Mouse (Mus musculus) mouse trophoblast stem cell (cell line): ENCODE measurements around the gene Ppip5k2.

Experiments
- in situ Hi-C, 2 experiments: fragments of 300-500 bp; cut with MseI, MboI; formaldehyde crosslinking; loops; 2 replicates in 1 of 2; 3 replicates in 1 of 2; pipeline ENCODE4 v1.15.1; 2025

Gene Ppip5k2

GRCm38 (mm10) chr1:97759841-97760240, 10.4 kb downstream of the Ppip5k2 start:
- in situ Hi-C loops: no loop called here

- in situ Hi-C loops: no loop called here
Measured at GRCm38 (mm10) chr1:97754392-97754791, 15.8 kb downstream of the Ppip5k2 start.

GRCm38 (mm10) chr1:97753216-97753615, 17.0 kb downstream of the Ppip5k2 start:
- in situ Hi-C loops: no loop called here

- in situ Hi-C loops: no loop called here
Measured at GRCm38 (mm10) chr1:97748163-97748562, 22.0 kb downstream of the Ppip5k2 start.

- in situ Hi-C loops: no loop called here
Measured at GRCm38 (mm10) chr1:97746261-97746660, 23.9 kb downstream of the Ppip5k2 start.

GRCm38 (mm10) chr1:97745712-97746111, 24.5 kb downstream of the Ppip5k2 start:
- in situ Hi-C loops: no loop called here

- in situ Hi-C loops: no loop called here
Measured at GRCm38 (mm10) chr1:97743063-97743462, 27.1 kb downstream of the Ppip5k2 start.

GRCm38 (mm10) chr1:97729339-97729738, 40.9 kb downstream of the Ppip5k2 start:
- in situ Hi-C loops: no loop called here

- in situ Hi-C loops: no loop called here
Measured at GRCm38 (mm10) chr1:97726730-97727129, 43.5 kb downstream of the Ppip5k2 start.

- in situ Hi-C loops: no loop called here
Measured at GRCm38 (mm10) chr1:97718440-97718839, 51.8 kb downstream of the Ppip5k2 start.

GRCm38 (mm10) chr1:97714334-97714868, 55.8 kb downstream of the Ppip5k2 start:
- in situ Hi-C loops: no loop called here

GRCm38 (mm10) chr1:97710520-97710919, 59.7 kb downstream of the Ppip5k2 start:
- in situ Hi-C loops: no loop called here

GRCm38 (mm10) chr1:97705389-97705788, 64.8 kb downstream of the Ppip5k2 start:
- in situ Hi-C loops: no loop called here

GRCm38 (mm10) chr1:97704646-97705045, 65.6 kb downstream of the Ppip5k2 start:
- in situ Hi-C loops: no loop called here

- in situ Hi-C loops: loop anchor here in 1 of 2 experiments (25.0 kb wide), 1 partner anchor 662 kb away; no protein-coding TSS in a partner anchor
Measured at GRCm38 (mm10) chr1:97698956-97699570, 71.1 kb downstream of the Ppip5k2 start.

GRCm38 (mm10) chr1:97697273-97697672, 72.9 kb downstream of the Ppip5k2 start:
- in situ Hi-C loops: loop anchor here in 1 of 2 experiments (25.0 kb wide), 1 partner anchor 660 kb away; no protein-coding TSS in a partner anchor

GRCm38 (mm10) chr1:97693825-97694224, 76.4 kb downstream of the Ppip5k2 start:
- in situ Hi-C loops: loop anchor here in 1 of 2 experiments (25.0 kb wide), 1 partner anchor 657 kb away; no protein-coding TSS in a partner anchor

- in situ Hi-C loops: loop anchor here in 1 of 2 experiments (25.0 kb wide), 1 partner anchor 651 kb away; no protein-coding TSS in a partner anchor
Measured at GRCm38 (mm10) chr1:97688756-97689155, 81.5 kb downstream of the Ppip5k2 start.

- in situ Hi-C loops: loop anchor here in 1 of 2 experiments (25.0 kb wide), 1 partner anchor 639 kb away; no protein-coding TSS in a partner anchor
Measured at GRCm38 (mm10) chr1:97676526-97677177, 93.6 kb downstream of the Ppip5k2 start.

GRCm38 (mm10) chr1:97676115-97676514, 94.1 kb downstream of the Ppip5k2 start:
- in situ Hi-C loops: loop anchor here in 1 of 2 experiments (25.0 kb wide), 1 partner anchor 639 kb away; no protein-coding TSS in a partner anchor

- in situ Hi-C loops: no loop called here
Measured at GRCm38 (mm10) chr1:97672849-97673248, 97.4 kb downstream of the Ppip5k2 start.

GRCm38 (mm10) chr1:97667288-97667687, 102.9 kb downstream of the Ppip5k2 start:
- in situ Hi-C loops: no loop called here

- in situ Hi-C loops: no loop called here
Measured at GRCm38 (mm10) chr1:97662324-97662723, 107.9 kb downstream of the Ppip5k2 start.
